Mouse (Mus musculus) testis, adult 2 months (tissue): ENCODE results near the gene Stx8.

ENCODE experiments used
- CTCF ChIP-seq: fragments of 200-500 bp; IDR thresholded peaks from 2 replicates; pipeline ENCODE4 v1.5.1; 2012; ENCODE audit warnings: low read depth, mild to moderate bottlenecking, inconsistent platforms, low read length, moderate library complexity; ENCODE audit not compliant: control insufficient read depth, insufficient read depth, insufficient replicate concordance
- POLR2A ChIP-seq: fragments of 200-500 bp; IDR thresholded peaks from 2 replicates; pipeline ENCODE4 v1.6.1; 2012; ENCODE audit warnings: low read depth, mild to moderate bottlenecking, inconsistent platforms, low read length, moderate library complexity; ENCODE audit not compliant: control insufficient read depth

GRCm38 (mm10) chr11:68021976-68022375 is 56.0 kb downstream of the Stx8 start:
- no peak for TF ChIP-seq CTCF
- no peak for TF ChIP-seq POLR2A
